Mouse (Mus musculus): ENCODE results near the gene Rnf130.

The Rnf130 gene

GRCm38 (mm10) chr11:50024445-50024832 is 707 bp upstream of the Rnf130 start:
- no peak for DNase-seq (ENCODE audit: low read depth, low spot score)

DNA sequence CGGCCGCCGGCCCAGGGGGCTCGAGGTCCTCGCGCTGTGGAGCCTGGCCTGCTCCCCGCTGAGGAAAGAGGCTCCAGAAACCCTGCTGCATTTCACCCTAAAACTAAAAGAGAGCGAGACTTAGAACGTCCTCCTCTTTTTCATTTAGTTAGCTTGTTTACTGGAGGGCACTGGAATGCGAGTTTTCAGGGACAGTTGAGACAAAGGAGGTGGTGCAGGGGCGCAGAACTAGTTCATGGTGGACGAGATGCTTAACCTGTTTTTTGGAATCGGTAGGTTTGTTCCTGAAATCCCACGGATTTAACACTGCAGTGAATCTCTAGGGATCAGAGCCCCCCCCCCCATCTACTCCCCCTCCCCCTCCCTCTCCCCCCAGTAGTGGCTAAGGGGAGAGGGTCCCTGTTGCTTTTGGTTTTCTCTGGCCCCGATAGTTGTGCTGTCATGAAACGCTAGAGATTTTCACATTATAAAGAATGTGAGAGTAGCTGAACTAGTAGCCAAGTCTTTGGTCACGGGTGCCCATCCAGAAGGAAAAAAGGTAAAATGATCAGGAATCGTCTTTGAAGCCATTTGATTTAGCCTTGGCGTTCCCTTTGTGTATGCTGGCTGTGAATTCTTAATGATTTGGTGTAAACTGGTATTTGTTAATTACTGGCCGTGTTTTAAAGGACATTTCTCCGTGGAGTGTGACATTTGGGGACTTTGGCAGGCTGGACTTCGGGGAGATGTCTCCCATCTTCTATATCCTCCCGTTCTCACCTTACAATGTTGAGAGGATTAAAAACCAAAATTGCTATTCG is 775 bp downstream of the Rnf130 start:
- no peak for DNase-seq (ENCODE audit: low read depth, low spot score)

GRCm38 (mm10) chr11:50026521-50027090 is 1.5 kb downstream of the Rnf130 start:
- DNase-seq (ENCODE audit: low read depth, low spot score) = no peak

DNA sequence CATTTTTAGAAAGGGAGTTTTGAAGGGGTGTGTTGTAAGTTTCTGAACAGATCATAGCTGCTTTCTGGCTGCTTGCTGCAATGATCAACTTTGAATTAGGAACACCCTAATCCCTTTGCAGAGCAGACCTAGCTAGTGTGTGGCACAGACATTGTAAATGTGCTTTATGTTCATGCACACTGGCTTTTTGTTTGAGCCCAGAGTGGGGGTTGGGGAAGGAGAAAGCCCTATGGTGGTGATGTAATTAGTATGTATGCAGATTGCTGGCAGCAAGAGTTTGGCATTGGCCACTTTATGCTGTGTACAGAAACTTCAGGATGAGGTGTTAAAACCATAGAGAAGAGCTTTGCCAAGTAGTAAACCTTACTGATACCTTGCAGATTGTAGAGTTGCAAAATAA is 3.3 kb downstream of the Rnf130 start:
- DNase-seq (ENCODE audit: low read depth, low spot score) = no peak

GRCm38 (mm10) chr11:50034155-50034554 is 9.0 kb downstream of the Rnf130 start:
- no peak for DNase-seq (ENCODE audit: low read depth, low spot score)

DNA sequence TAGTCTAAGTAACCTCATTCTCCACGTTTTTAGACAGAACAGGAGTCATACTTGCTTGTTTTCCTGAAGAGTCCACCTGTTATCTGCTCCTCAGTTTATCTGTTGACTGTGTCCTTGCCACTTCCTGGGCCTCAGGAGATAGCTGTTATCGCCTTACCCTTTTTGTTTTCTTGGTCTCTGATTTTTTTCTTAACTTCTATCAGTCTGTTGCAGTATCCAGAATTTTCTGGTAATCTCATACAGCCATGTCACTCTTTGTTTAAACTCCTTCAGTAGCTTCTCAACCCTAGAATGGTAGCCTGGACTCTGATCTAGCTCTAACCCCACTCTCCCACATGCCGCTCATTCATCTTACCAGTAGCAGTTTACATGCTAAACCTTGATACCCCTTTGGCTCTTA is 10.6 kb downstream of the Rnf130 start:
- no peak for DNase-seq (ENCODE audit: low read depth, low spot score)

- DNase-seq (ENCODE audit: low read depth, low spot score) = no peak
These were observed 11.8 kb downstream of the Rnf130 start for GRCm38 (mm10) chr11:50036781-50037460.

DNA sequence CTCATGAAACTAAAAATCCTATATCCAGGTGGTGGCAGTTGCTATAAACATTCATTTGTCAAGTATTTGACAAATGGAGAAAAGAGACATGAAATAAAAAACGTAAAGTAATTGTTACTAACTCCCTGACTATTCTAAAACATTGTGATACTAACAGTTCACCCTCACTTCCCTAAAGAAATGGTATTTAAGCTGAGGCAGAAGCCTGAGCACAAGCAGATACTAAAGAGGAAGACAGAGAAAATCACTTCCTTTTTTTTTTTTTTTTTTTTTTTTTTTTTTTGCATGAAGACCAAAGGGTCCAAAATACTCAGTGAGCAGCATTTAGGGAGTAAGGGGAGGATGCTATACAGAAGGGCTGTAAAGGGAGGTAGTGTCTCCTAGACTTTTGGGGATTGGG is 13.6 kb downstream of the Rnf130 start:
- no peak for DNase-seq (ENCODE audit: low read depth, low spot score)

DNA sequence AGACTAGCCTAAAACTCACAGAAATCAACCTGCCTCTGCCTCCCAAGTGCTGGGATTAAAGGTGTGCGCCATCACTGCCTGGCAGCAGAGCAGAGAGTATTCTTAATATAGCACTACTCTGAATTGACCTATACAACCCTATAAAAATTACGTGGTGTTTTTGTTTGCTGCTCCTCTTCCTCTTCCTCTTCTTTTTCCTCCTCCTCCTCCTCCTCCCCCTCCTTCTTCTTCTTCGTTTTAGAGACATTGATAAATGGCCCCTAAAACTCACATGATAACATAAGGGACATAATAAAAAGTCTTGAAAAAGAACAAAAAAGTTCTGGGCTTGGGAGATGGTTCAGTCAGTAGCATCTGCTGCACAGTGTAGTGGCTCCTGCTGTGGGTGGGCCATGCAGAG is 16.0 kb downstream of the Rnf130 start:
- no peak for DNase-seq (ENCODE audit: low read depth, low spot score)

DNA sequence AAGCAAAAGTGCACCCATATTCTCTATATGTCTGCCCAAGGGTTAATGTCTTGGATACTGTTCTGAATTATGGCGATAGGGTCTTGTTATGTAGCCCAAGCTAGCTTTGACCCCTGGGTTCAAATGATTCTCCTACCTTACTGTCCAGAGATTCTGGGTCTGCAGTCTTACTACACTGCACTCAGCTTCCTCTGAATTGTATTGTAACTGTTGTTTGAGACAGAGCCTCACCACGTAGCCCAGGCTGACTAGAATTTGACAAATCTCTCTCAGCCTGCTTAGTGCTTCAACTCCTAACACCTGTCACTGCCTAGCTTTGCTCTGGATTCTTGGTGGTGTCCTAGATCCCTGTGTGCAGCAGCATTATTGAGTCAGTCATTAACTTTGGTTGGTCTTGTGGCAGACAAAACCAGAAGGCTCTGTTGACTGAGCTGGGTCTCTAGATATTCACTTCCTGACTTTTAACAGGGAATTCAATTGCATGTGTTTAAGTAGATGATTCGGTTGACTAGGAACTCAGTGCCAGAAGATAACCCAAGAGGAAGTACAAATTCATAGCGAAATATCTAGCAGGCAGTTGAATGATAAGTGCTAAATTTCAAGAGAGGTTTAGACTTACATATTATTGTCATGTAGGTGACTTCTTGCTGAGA is 17.3 kb downstream of the Rnf130 start:
- no peak for DNase-seq (ENCODE audit: low read depth, low spot score)

DNA sequence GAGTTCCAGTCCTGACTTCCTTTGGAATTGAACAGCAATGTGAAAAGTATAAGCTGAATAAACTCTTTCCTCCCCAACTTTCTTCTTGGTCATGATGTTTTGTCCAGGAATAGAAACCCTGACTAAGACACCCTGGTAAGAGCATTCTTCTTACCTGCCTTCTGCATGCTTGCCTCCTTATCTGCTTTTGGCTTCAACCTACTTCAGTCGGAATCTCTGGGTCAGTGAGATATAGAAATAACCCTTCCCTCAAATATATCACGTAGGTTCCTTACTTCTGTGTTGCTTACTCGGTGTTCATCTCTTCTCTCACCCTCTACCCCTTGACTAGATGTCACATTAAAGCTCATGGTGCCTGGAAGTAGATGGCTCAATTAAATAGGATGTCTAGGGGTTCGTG is 19.3 kb downstream of the Rnf130 start:
- no peak for DNase-seq (ENCODE audit: low read depth, low spot score)

GRCm38 (mm10) chr11:50047610-50048009 is 22.5 kb downstream of the Rnf130 start:
- no peak for DNase-seq (ENCODE audit: low read depth, low spot score)

DNA sequence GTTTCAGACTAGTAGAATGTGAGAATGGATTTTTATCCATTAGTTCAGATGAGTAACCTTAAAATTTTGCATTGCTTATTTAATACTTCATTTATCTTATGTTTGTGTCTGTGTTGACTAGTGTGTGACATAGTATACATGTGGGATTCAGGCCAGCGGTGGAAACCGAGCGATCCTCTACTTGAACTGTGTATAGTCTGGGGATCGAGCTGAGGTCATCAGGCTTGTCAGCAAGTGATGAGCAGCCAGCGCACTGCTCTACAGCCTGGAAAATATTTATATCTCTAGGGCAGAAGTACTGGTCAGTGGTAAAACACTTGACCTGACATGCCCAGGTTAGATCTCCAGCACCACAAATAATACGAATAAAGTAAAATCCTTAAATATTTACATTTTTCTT is 23.0 kb downstream of the Rnf130 start:
- DNase-seq (ENCODE audit: low read depth, low spot score) = no peak

GRCm38 (mm10) chr11:50050392-50050791 is 25.2 kb downstream of the Rnf130 start:
- DNase-seq (ENCODE audit: low read depth, low spot score) = no peak

DNA sequence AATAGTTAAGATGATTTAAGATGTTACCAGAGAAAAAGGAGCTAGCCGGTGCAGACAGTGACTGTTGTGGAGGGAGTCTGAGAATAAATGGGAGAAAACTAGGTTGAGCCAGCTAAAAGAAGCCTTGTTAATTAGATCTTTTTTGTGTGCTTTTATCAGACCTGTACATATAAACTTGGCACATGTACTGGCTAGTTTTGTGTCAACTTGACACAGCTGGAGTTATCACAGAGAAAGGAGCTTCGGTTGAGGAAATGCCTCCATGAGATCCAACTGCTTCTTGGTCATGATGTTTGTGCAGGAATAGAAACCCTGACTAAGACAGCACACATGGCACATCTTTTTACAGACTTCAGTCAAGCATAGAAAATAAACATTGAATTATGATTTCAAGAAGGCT is 32.6 kb downstream of the Rnf130 start:
- DNase-seq (ENCODE audit: low read depth, low spot score) = no peak

GRCm38 (mm10) chr11:50058277-50058676 is 33.1 kb downstream of the Rnf130 start:
- DNase-seq (ENCODE audit: low read depth, low spot score) = no peak

DNA sequence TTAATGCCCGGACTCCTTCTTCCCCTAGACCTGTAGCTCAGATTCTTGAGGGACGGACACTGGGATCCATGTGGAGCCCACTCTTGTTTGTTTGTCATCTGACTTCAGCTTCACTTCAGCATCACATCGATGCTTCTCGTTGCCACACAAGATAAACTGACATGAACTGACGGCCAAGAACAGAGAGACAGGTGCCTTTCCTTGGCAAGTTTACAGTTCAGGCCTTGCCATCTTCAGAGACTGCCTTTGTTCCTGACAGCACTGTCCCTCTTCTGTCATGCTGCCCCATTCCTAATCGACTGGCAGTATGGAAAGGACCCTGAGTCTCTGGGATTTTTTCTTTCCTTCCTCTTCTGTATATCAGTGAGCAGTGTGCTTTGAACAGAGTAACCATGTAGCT is 33.9 kb downstream of the Rnf130 start:
- no peak for DNase-seq (ENCODE audit: low read depth, low spot score)

- DNase-seq (ENCODE audit: low read depth, low spot score) = no peak
These were observed 37.0 kb downstream of the Rnf130 start for GRCm38 (mm10) chr11:50062116-50062515.

GRCm38 (mm10) chr11:50066088-50066487 is 40.9 kb downstream of the Rnf130 start:
- no peak for DNase-seq (ENCODE audit: low read depth, low spot score)

GRCm38 (mm10) chr11:50073830-50074229 is 48.7 kb downstream of the Rnf130 start:
- no peak for DNase-seq (ENCODE audit: low read depth, low spot score)

DNA sequence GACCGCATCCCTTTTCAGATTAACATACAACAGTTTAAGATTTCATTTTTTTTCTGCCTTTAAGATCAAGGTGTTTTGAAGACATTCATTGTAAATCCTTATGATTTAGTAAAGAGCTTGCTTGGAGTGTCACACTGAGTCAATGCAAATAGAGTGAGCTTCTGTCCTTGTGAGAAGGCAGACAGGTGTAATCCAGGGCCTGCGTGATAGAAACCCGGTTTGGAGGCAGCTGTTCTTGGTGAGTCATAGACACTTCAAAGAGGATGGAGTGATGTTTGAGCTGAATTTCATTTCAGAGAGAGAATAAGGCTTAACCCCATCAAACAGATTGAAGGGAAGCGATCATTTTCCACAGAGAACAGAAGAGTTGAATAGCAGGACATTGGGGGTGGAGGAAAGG is 51.6 kb downstream of the Rnf130 start:
- DNase-seq (ENCODE audit: low read depth, low spot score) = no peak

- DNase-seq (ENCODE audit: low read depth, low spot score) = no peak
These were observed 56.4 kb downstream of the Rnf130 start for GRCm38 (mm10) chr11:50081365-50082190.

All from brain, embryonic 18.5 days (tissue).